Mouse (Mus musculus) MEL (cell line): Measurements from ENCODE around the gene Ptprn2.

Source experiments
- CTCF ChIP-seq, 3 experiments: IDR thresholded peaks in 2 of 3; conservative IDR thresholded peaks in 1 of 3; 2 replicates each; pipeline ENCODE4 v1.5.1; 2011 to 2012; ENCODE audit warnings: low read length in 3 of 3, low read depth in 2 of 3, mild to moderate bottlenecking in 2 of 3, improper control_type of control experiment in 1 of 3, inconsistent platforms in 1 of 3, mixed read lengths in 1 of 3, moderate library complexity in 1 of 3; ENCODE audit not compliant: control insufficient read depth in 1 of 3, insufficient read depth in 1 of 3, poor library complexity in 1 of 3, severe bottlenecking in 1 of 3
- GATA1 ChIP-seq: IDR thresholded peaks from 2 replicates; pipeline ENCODE4 v1.6.1; 2011; ENCODE audit warnings: low read depth, low read length, improper control_type of control experiment
- MXI1 ChIP-seq: IDR thresholded peaks from 2 replicates; pipeline ENCODE4 v1.6.1; 2011; ENCODE audit warnings: mild to moderate bottlenecking, low read depth, low read length, improper control_type of control experiment
- MYC ChIP-seq: IDR thresholded peaks from 2 replicates; pipeline ENCODE4 v1.6.1; 2011; ENCODE audit warnings: low read depth, mild to moderate bottlenecking, low read length, improper control_type of control experiment, moderate library complexity
- POLR2A ChIP-seq, 2 experiments: IDR thresholded peaks; 2 replicates each; pipeline ENCODE4 v1.6.1; 2011 to 2012; ENCODE audit warnings: low read length in 2 of 2, mild to moderate bottlenecking in 2 of 2, control low read depth in 1 of 2, improper control_type of control experiment in 1 of 2, low read depth in 1 of 2, moderate library complexity in 1 of 2; ENCODE audit not compliant: control insufficient read depth in 1 of 2, insufficient read depth in 1 of 2, poor library complexity in 1 of 2
- TAL1 ChIP-seq: IDR thresholded peaks from 2 replicates; pipeline ENCODE4 v1.6.1; 2012; ENCODE audit warnings: mild to moderate bottlenecking, inconsistent platforms, low read length, moderate library complexity, mixed read lengths
- TBP ChIP-seq: IDR thresholded peaks from 2 replicates; pipeline ENCODE4 v1.8.0; 2011; ENCODE audit warnings: low read depth, low read length, improper control_type of control experiment
- ZMIZ1 ChIP-seq: IDR thresholded peaks from 2 replicates; pipeline ENCODE4 v1.6.1; 2012; ENCODE audit warnings: low read depth, mild to moderate bottlenecking, inconsistent platforms, low read length, improper control_type of control experiment, moderate library complexity
- ZNF384 ChIP-seq: IDR thresholded peaks from 2 replicates; pipeline ENCODE4 v1.6.1; 2012; ENCODE audit warnings: low read depth, mild to moderate bottlenecking, inconsistent platforms, low read length, improper control_type of control experiment

DNA sequence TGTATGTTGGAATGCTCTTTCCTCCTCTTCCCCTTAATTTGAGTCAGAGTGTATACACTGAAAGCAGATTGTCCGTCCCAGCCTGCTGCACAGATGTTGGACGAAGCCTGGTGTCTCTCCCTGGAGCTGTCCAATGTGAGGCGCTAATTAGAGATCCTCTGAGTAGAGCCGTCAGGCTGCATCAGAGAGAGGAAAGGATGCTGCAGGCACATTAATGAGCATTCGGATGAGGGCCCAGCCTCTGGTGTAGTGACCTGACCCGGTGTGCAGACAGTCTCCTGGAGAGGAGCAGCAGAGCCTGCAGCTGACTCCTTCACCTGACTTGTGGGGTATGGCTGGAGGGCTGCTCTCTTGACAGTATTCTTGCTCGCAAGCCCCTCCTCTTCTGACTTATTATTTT, 370.8 kb downstream of the Ptprn2 start:
- TF ChIP-seq MXI1 (no peak), TBP (no peak), ZMIZ1 (no peak), CTCF (IDR thresholded peaks at IDR 0.05 in 2 of 3, conservative IDR thresholded peaks at IDR 0.05 in 1 of 3; ENCODE audit: control insufficient read depth in 1 of 3, insufficient read depth in 1 of 3, low read depth in 2 of 3, low read length in 3 of 3, poor library complexity in 1 of 3, severe bottlenecking in 1 of 3) (no peak), POLR2A (IDR thresholded peaks at IDR 0.05; ENCODE audit: control insufficient read depth in 1 of 2, insufficient read depth in 1 of 2, low read depth in 1 of 2, low read length in 2 of 2, poor library complexity in 1 of 2) (no peak), TAL1 (no peak), ZNF384 (no peak), GATA1 (no peak), MYC (no peak)
